Mouse (Mus musculus): Measurements from ENCODE around the gene Pde4b.

The Pde4b gene

GRCm38 (mm10) chr4:102507753-102508152 is 420.4 kb downstream of the Pde4b start:
- DNase-seq (ENCODE audit: low spot score) = no peak

GRCm38 (mm10) chr4:102510061-102510460 is 422.7 kb downstream of the Pde4b start:
- DNase-seq (ENCODE audit: low spot score) = no peak

- peak; percentile 41 for DNase-seq (ENCODE audit: low spot score)
Measured at GRCm38 (mm10) chr4:102510939-102511391, 423.6 kb downstream of the Pde4b start.

DNA sequence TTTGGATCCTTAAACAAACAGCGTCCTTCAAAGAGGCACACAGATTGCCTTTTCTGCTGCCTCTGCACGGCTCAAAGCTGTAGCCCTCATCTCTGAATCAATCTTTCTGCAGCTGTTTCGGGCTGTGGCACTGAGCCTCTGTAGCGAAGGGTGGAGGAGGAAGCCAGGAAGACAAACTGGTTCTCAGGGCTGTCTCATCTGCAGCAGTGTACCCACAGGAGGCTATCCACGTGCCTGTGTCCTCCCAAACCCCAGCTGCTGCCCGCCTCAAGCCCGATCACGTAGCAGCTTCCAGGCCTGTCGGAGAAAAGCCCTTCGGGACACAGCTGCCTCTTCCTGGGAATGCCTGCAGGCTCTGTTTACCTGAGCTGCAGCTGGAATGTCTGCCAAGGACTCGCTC is 424.2 kb downstream of the Pde4b start:
- no peak for DNase-seq (ENCODE audit: low spot score)

DNA sequence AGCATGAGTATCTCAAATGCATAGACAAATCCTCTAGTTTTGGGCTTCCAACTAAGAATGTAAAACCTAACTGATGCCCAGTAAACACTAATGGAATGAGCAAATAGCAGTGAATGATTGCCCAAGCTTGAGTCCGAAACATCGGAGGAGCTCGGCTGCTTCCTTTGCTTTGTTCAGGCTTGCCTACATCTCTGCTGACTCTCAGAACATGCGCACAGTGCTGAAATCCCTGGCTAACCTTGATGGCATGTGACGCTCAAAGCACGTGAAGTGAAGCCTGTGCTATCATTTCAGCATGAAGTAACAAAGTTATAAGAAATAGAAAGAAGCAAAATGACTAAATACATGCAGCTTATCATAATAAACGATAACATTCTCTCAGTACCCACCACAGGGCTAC is 425.6 kb downstream of the Pde4b start:
- no peak for DNase-seq (ENCODE audit: low spot score)

GRCm38 (mm10) chr4:102513514-102513913 is 426.2 kb downstream of the Pde4b start:
- no peak for DNase-seq (ENCODE audit: low spot score)

DNA sequence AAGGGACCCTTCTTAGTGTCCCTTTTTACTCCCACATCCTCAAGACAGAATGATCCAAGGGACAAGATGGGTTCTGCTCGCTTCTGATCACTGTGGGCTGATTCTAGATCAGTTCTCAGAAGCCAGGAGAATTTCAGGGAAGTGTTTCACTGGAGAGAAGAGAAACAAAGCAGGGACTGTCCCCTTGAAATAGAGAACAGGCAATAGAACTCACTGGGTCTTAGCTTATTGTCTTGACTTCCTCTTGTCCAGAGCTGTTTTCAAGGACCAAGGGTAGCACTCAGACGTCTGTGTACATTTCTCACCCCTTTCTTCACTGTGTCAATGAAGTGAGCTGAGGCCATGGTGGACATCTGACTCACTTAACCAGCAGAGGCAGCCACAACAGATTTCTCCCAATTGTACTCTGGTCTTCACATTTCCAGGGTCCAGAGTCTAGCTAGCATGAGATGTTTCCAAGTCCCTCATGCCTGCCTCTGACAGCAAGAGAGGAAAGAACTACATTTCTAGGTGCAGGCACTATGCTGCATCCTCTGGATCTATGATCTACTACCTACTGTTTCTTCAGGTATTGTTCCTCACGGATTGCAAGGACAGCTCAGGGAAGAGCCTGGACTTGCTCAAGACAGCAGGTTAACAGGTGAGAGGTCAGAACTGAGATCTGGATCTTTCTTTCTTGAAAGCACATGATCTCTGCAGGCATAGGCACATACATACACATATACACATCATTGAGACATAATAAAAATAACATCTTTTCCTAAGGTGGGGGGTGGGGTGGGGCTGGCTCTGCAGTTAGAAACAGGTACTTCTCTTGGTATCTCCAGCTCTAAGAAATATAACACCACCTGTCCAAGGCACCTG is 427.9 kb downstream of the Pde4b start:
- no peak for DNase-seq (ENCODE audit: low spot score)

GRCm38 (mm10) chr4:102516395-102516794 is 429.1 kb downstream of the Pde4b start:
- DNase-seq (ENCODE audit: low spot score) = no peak

- DNase-seq (ENCODE audit: low spot score) = no peak
Measured at GRCm38 (mm10) chr4:102516982-102517630, 429.8 kb downstream of the Pde4b start.

- no peak for DNase-seq (ENCODE audit: low spot score)
Measured at GRCm38 (mm10) chr4:102517653-102518052, 430.3 kb downstream of the Pde4b start.

GRCm38 (mm10) chr4:102518341-102518740 is 431.0 kb downstream of the Pde4b start:
- no peak for DNase-seq (ENCODE audit: low spot score)

DNA sequence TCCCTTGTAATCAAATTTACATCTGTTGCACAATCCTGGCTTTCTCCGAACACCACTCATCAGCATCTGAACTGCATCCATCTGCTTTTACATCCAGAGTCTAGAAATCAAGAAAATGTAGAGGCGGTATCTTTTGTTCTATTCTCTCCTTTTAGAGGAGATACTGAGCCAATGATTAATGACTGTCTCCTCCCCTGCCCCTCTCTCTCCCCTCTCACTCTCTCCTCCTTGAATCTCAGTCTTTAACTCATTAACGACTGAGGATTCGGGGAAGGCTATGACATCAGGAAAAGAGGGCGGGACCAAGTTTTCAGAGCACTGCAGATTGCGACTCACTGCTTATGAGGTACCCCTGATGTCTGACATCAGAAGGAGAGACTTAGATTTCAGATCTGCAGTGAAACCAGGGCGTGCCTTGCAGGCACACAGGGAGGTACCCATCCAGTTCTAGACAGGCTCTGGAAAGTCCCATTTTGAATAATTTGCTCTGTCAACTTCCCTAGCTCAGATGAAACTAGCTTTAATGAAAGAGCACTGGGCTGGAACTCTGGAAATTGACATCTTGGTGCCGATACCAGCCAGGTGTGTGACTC is 433.4 kb downstream of the Pde4b start:
- no peak for DNase-seq (ENCODE audit: low spot score)

DNA sequence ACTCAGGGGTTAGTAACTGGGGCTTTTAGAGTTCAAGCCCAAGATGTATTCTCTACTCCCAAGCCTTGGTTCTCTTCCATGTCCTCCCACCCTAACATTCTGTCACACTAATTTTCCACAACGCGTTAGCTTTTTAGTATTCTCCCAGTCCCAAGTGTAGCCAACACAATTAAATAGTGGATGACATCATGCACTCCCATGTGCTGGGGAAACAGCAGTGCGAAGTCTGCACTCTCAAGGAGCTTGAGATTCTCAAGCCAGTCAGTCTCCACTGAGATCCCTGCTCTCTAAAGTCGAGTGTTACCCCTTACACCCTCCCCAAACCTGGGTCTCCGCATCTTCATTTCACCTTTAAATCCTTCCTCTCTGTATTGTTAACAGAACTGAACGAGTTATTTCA is 434.1 kb downstream of the Pde4b start:
- no peak for DNase-seq (ENCODE audit: low spot score)

DNA sequence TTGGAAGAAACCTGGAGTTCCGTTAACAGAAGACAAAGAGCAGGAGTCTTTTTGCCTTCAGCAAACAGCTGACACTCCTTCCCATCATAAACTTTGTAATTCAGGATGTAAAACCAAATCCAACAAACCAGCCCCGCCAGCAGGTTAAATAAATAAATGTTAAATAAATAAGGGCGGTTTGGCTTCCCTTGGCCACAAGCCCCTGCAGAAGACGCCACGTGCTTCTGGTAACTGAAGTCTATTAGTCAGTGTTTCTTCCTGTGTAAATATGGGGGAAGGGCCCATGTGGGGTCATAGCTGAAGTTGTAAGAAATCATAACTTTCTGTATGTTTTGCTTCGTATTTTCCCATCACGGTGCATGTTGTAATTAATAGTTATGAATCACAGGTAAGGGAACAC is 440.0 kb downstream of the Pde4b start:
- no peak for DNase-seq (ENCODE audit: low spot score)

- no peak for DNase-seq (ENCODE audit: low spot score)
Measured at GRCm38 (mm10) chr4:102530797-102531196, 443.5 kb downstream of the Pde4b start.

DNA sequence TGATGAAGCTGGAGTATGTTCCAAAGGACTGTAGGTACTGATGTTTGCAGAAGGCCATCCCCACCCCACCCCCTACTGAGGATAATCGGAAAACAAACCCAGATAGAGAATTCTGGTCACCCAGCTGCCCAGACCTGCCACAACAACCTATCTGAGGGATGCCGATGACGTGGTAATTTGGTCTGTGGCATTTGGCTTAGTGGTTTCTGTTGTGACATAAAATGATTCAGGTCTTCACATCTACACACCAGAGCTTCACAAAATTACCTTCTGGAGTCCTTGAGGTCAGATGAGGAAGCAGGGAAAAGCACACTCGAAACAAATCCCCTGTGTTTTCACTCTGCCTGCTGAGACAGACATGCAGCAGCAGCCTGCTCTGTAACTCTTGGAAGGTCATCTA is 444.4 kb downstream of the Pde4b start:
- no peak for DNase-seq (ENCODE audit: low spot score)

DNA sequence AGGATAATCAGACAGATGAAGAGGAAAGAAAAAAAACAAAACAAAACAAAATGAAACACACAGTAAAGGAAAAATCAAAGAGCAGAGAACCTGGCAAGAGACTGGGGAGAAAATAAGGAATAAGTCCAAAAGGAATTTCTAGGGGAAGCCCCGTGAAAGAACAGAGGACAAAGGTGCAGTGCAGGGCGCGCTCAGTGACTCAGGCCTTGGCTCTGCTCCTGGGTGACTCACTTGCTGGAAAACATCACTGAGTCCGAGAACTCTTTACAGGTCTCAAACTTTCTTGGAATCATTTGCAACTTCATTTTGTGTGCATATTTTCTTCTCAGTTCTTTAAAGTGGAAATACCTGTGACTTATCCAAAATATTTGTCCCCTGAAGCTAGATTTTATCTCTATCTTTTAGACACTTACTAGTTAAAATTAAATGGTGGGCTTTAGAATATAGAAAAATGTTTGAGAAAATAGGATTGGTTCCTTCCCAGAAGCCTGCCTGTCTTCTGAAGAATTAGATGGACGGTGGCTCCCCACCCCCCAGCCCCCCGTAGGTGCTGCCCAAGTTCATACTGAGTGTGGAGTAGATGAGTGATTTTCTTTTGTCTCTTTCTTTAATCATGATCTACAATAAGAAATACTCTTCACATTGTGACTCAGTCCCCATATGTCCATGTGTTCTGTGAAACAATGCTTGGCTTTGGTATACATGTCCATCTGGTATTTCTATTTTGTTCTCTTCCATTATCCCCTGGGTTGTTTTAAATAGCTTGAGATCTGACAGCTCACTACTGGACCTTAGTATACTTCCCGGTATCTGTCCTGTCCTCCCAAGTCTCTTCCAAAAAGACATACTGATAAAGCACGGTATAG is 446.1 kb downstream of the Pde4b start:
- no peak for DNase-seq (ENCODE audit: low spot score)

- no peak for DNase-seq (ENCODE audit: low spot score)
Measured at GRCm38 (mm10) chr4:102534049-102534730, 446.8 kb downstream of the Pde4b start.

DNA sequence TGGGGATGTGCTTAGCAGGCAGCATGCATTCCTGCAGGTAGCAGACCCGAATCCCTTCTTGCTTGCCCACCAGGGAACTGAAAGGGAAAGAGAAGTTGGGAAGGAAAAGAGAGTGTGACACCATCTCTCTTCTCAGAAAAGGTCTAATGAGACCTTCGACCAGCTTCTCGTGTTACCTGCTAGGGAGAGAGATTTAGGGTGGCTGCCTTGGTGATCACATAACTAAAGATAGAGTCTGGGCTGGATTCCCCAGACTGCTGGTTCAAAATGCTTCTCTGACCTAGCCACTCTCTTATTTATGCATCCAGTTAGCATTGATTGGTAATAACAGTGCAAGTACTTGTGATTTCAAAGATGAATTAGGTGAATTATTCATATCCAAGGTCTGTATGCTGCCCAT is 448.5 kb downstream of the Pde4b start:
- DNase-seq (ENCODE audit: low spot score) = no peak

DNA sequence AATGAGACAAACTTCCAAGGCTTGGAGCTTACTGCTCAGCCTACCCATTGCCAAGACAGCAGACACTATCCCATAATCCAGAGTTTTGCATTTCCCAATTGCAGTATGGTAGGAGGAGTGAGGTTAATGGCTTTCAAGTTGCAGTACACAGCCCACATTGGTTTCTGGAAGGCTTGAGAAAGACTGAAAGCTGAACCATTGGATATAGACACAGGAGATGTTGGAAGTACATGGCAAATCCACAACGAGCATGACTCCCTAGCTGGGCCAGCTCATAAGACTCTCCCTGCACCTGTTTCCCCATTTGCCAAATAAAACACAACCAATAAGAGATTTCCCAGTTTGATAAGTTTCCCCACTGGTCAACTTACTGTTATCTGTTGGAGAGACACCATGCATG is 450.9 kb downstream of the Pde4b start:
- no peak for DNase-seq (ENCODE audit: low spot score)

GRCm38 (mm10) chr4:102538793-102539192 is 451.4 kb downstream of the Pde4b start:
- DNase-seq (ENCODE audit: low spot score) = no peak
